Mouse (Mus musculus): ENCODE measurements around the gene Mindy2. TPM values are rescaled to one million over a fixed set of nuclear protein-coding genes. Genes with fewer than 3 reads are reported as not detected.
"Not testable (repeated sequence)": the region's sequence is repeated elsewhere in the genome, so short reads cannot be mapped to it uniquely, and the experiment has no call there.

Mindy2 gene
- polyA plus RNA-seq, 1 experiment from 2014 or later = 13.4 TPM

GRCm38 (mm10) chr9:70584641-70585040 is 72.3 kb downstream of the Mindy2 start:
- Histone ChIP-seq H3K4me2 (no peak overlapping the region), H3K36me3 (ENCODE audit: control insufficient read depth, insufficient read depth, low read length) (peaks cover 50% of the 10 kb centered on the region), H3K4me1 (replicated peaks; ENCODE audit: control insufficient read depth, insufficient read depth, low read length) (no peaks in the 10 kb centered on the region), H3K27me3 (replicated peaks; ENCODE audit: control insufficient read depth, insufficient read depth, low read length) (no peaks in the 10 kb centered on the region), H3K4me3 (ENCODE audit: low read depth, low read length) (no peak overlapping the region), H3K9me3 (ENCODE audit: control insufficient read depth, low read length) (no peaks in the 10 kb centered on the region), H3K9ac (ENCODE audit: low read depth, low read length) (no peak overlapping the region), H3K27ac (ENCODE audit: low read depth, low read length) (no peak overlapping the region)
- 92% methylated on average over 14 of the region's 14 CpGs for WGBS
- ATAC-seq (replicated peaks; ENCODE audit: low FRiP score) (no peak), DNase-seq (ENCODE audit: low spot score) (no peak)

- Histone ChIP-seq H3K27ac (ENCODE audit: low read depth, low read length) (no peak overlapping the region), H3K27me3 (replicated peaks; ENCODE audit: control insufficient read depth, insufficient read depth, low read length) (no peaks in the 10 kb centered on the region), H3K4me3 (ENCODE audit: low read depth, low read length) (no peak overlapping the region), H3K4me1 (replicated peaks; ENCODE audit: control insufficient read depth, insufficient read depth, low read length) (no peaks in the 10 kb centered on the region), H3K36me3 (ENCODE audit: control insufficient read depth, insufficient read depth, low read length) (peaks cover 29% of the 10 kb centered on the region), H3K9me3 (ENCODE audit: control insufficient read depth, low read length) (no peaks in the 10 kb centered on the region), H3K9ac (ENCODE audit: low read depth, low read length) (no peak overlapping the region), H3K4me2 (no peak overlapping the region)
- no peak for DNase-seq (ENCODE audit: low spot score)
- ATAC-seq (replicated peaks; ENCODE audit: low FRiP score) = no peak
- 88% methylated on average over 5 of the region's 5 CpGs for WGBS
These were observed 76.0 kb downstream of the Mindy2 start for GRCm38 (mm10) chr9:70580956-70581355.

GRCm38 (mm10) chr9:70578123-70578522 is 78.9 kb downstream of the Mindy2 start:
- DNase-seq (ENCODE audit: low spot score) (no peak), ATAC-seq (replicated peaks; ENCODE audit: low FRiP score) (no peak)
- Histone ChIP-seq H3K27me3 (replicated peaks; ENCODE audit: control insufficient read depth, insufficient read depth, low read length) (no peaks in the 10 kb centered on the region), H3K27ac (ENCODE audit: low read depth, low read length) (no peak overlapping the region), H3K36me3 (ENCODE audit: control insufficient read depth, insufficient read depth, low read length) (peaks cover 32% of the 10 kb centered on the region), H3K4me3 (ENCODE audit: low read depth, low read length) (no peak overlapping the region), H3K4me2 (no peak overlapping the region), H3K9ac (ENCODE audit: low read depth, low read length) (no peak overlapping the region), H3K9me3 (ENCODE audit: control insufficient read depth, low read length) (no peaks in the 10 kb centered on the region), H3K4me1 (replicated peaks; ENCODE audit: control insufficient read depth, insufficient read depth, low read length) (no peaks in the 10 kb centered on the region)
- WGBS = 87% methylated on average over 2 of the region's 2 CpGs

DNA sequence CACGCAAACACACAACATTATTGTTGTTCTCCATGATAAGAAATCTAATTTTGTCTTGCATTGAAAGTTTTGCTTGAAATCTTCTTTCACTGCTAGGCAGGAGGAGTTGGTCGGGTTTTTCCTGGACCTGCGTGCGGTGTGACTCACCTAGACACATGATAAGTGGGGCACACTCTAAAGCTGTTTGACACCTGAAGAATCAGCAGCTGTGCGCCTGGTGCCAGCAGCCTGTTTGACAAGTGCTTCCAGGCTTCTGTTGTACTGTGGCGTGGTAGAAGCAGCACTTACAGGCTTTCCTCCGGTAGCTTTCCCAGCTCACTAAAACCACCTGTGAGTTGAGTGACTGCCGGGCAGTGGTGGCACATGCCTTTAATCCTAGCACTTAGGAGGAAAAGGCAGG is 86.6 kb downstream of the Mindy2 start:
- no peak overlapping the region for H3K27ac ChIP-seq (ENCODE audit: low read depth, low read length)

DNA sequence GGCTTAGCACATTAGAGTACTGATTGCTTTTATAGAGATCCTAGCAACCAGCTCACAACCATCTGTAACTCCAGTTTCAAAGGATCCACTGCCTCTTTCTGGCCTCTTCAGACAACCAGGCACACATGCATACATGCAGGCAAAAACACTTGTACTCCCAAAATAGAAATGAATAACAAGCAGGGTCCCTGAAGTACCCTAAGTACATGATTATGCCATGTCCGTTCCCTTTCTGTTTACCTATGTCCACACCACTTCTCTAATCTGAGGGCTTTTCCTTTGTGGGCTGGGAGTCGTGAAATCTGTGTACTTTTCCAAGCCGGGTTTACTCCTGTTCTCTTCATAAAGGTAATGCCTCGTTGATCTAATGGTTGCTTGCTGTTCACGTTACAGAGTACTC is 89.3 kb downstream of the Mindy2 start:
- H3K4me1 ChIP-seq (replicated peaks; ENCODE audit: control insufficient read depth, insufficient read depth, low read length) = no peaks in the 10 kb centered on the region
- no peak overlapping the region for H3K27ac ChIP-seq (ENCODE audit: low read depth, low read length)
- H3K4me2 ChIP-seq = no peak overlapping the region
- H3K36me3 ChIP-seq (ENCODE audit: control insufficient read depth, insufficient read depth, low read length) = peaks cover 2% of the 10 kb centered on the region
- no peaks in the 10 kb centered on the region for H3K27me3 ChIP-seq (replicated peaks; ENCODE audit: control insufficient read depth, insufficient read depth, low read length)
- WGBS = 83% methylated on average over 5 of the region's 5 CpGs
- DNase-seq (ENCODE audit: low spot score) (no peak), ATAC-seq (replicated peaks; ENCODE audit: low FRiP score) (no peak)
- H3K9ac ChIP-seq (ENCODE audit: low read depth, low read length) = no peak overlapping the region
- no peak overlapping the region for H3K4me3 ChIP-seq (ENCODE audit: low read depth, low read length)
- no peaks in the 10 kb centered on the region for H3K9me3 ChIP-seq (ENCODE audit: control insufficient read depth, low read length)

More for the DNA sequence above, 86.6 kb downstream of the Mindy2 start:
- Histone ChIP-seq H3K4me3 (ENCODE audit: low read depth, low read length) (no peak overlapping the region), H3K4me2 (no peak overlapping the region), H3K9me3 (ENCODE audit: control insufficient read depth, low read length) (no peaks in the 10 kb centered on the region), H3K4me1 (replicated peaks; ENCODE audit: control insufficient read depth, insufficient read depth, low read length) (no peaks in the 10 kb centered on the region), H3K27me3 (replicated peaks; ENCODE audit: control insufficient read depth, insufficient read depth, low read length) (no peaks in the 10 kb centered on the region), H3K9ac (ENCODE audit: low read depth, low read length) (no peak overlapping the region), H3K36me3 (ENCODE audit: control insufficient read depth, insufficient read depth, low read length) (peaks cover 13% of the 10 kb centered on the region)
- DNase-seq (ENCODE audit: low spot score) (no peak), ATAC-seq (replicated peaks; ENCODE audit: low FRiP score) (no peak)
- WGBS = 94% methylated on average over 8 of the region's 8 CpGs

DNA sequence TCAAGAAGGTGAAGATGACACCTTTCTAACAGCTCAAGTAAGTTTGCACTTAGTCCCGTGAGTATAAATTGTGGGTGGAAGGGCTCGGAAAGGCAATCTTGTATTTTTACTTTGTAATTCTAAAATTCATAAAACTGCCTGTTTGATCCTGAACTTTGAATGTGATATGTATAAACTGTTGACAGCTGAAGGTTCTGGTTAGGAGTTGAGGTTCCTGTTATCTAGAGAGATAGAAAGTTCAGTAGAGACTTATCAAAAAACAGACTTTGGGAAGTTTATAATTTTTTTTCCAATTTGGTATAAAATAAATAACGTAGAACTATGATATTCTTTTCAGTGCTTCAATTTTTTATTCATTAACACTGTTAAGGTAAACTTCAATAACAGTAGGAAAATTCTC is 94.1 kb downstream of the Mindy2 start:
- DNase-seq (ENCODE audit: low spot score) = no peak
- Histone ChIP-seq H3K36me3 (ENCODE audit: control insufficient read depth, insufficient read depth, low read length) (no peaks in the 10 kb centered on the region; the same call in 1 of the 2 replicates), H3K9ac (ENCODE audit: low read depth, low read length) (no peak overlapping the region), H3K4me3 (ENCODE audit: low read depth, low read length) (no peak overlapping the region), H3K9me3 (ENCODE audit: control insufficient read depth, low read length) (no peaks in the 10 kb centered on the region), H3K4me2 (no peak overlapping the region), H3K27ac (ENCODE audit: low read depth, low read length) (no peak overlapping the region), H3K4me1 (replicated peaks; ENCODE audit: control insufficient read depth, insufficient read depth, low read length) (no peaks in the 10 kb centered on the region), H3K27me3 (replicated peaks; ENCODE audit: control insufficient read depth, insufficient read depth, low read length) (no peaks in the 10 kb centered on the region)
- ATAC-seq (replicated peaks; ENCODE audit: low FRiP score) = no peak
- WGBS = 88% methylated on average over 3 of the region's 3 CpGs

GRCm38 (mm10) chr9:70556796-70557195 is 100.2 kb downstream of the Mindy2 start:
- no peaks in the 10 kb centered on the region for H3K9me3 ChIP-seq (ENCODE audit: control insufficient read depth, low read length)
- H3K27ac ChIP-seq (ENCODE audit: low read depth, low read length) = no peak overlapping the region
- H3K9ac ChIP-seq (ENCODE audit: low read depth, low read length) = no peak overlapping the region
- peaks cover 10% of the 10 kb centered on the region; the same call in 1 of the 2 replicates for H3K36me3 ChIP-seq (ENCODE audit: control insufficient read depth, insufficient read depth, low read length)
- no peaks in the 10 kb centered on the region for H3K4me1 ChIP-seq (replicated peaks; ENCODE audit: control insufficient read depth, insufficient read depth, low read length)
- no peak for ATAC-seq (replicated peaks; ENCODE audit: low FRiP score)
- no peak for DNase-seq (ENCODE audit: low spot score)
- H3K4me2 ChIP-seq = no peak overlapping the region
- 88% methylated on average over 5 of the region's 5 CpGs for WGBS
- no peak overlapping the region for H3K4me3 ChIP-seq (ENCODE audit: low read depth, low read length)
- H3K27me3 ChIP-seq (replicated peaks; ENCODE audit: control insufficient read depth, insufficient read depth, low read length) = no peaks in the 10 kb centered on the region

DNA sequence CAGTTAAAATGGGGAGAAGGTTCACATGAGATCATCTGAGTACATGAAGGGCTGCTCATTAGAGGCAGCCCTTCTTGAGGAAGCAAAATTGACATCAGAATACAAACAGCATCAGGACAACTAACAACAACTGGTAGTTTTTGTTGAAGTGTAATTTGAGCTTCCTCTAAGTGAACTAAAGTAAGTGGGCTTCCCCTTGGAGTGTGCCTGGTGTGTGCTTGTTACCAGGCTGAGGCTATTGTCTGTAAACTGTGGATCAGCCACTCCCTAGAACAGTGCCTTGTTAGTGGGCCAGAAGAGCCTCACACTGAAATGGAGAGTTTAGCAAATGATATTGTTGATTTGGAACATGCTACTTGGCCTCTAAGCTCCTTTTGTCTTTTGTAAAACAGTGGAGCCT is 101.5 kb downstream of the Mindy2 start:
- Histone ChIP-seq H3K36me3 (ENCODE audit: control insufficient read depth, insufficient read depth, low read length) (peaks cover 10% of the 10 kb centered on the region; the same call in 1 of the 2 replicates), H3K27ac (ENCODE audit: low read depth, low read length) (no peak overlapping the region), H3K9ac (ENCODE audit: low read depth, low read length) (no peak overlapping the region), H3K9me3 (ENCODE audit: control insufficient read depth, low read length) (no peaks in the 10 kb centered on the region), H3K27me3 (replicated peaks; ENCODE audit: control insufficient read depth, insufficient read depth, low read length) (no peaks in the 10 kb centered on the region), H3K4me1 (replicated peaks; ENCODE audit: control insufficient read depth, insufficient read depth, low read length) (no peaks in the 10 kb centered on the region), H3K4me2 (no peak overlapping the region), H3K4me3 (ENCODE audit: low read depth, low read length) (no peak overlapping the region)
- ATAC-seq (replicated peaks; ENCODE audit: low FRiP score) (no peak), DNase-seq (ENCODE audit: low spot score) (no peak)

DNA sequence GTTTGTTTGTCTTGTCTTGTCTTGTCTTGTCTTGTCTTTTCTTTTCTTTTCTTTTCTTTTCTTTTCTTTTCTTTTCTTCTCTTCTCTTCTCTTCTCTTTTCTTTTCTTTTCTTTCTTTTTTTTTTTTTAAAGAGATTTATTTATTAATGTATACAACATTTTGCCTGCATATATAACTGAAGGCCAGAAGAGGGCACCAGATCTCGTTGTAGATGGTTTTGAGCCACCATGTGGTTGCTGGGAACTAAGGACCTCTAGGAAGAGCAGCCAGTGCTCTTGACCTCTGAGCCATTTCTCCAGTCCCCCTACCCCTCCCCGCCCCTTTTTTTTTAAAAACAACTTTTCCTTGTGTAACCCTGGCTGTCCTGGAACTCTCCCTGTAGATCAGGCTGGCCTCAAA is 104.7 kb downstream of the Mindy2 start:
- not testable (repeated sequence) for H3K4me3 ChIP-seq (ENCODE audit: low read depth, low read length); ATAC-seq (replicated peaks; ENCODE audit: low FRiP score); H3K27me3 ChIP-seq (replicated peaks; ENCODE audit: control insufficient read depth, insufficient read depth, low read length); H3K9ac ChIP-seq (ENCODE audit: low read depth, low read length); DNase-seq (ENCODE audit: low spot score); H3K4me2 ChIP-seq; H3K27ac ChIP-seq (ENCODE audit: low read depth, low read length); H3K4me1 ChIP-seq (replicated peaks; ENCODE audit: control insufficient read depth, insufficient read depth, low read length); H3K9me3 ChIP-seq (ENCODE audit: control insufficient read depth, low read length)
- H3K36me3 ChIP-seq (ENCODE audit: control insufficient read depth, insufficient read depth, low read length) = peaks cover 11% of the 10 kb centered on the region; the same call in 1 of the 2 replicates
- 89% methylated on average over 2 of the region's 2 CpGs for WGBS
